Mouse (Mus musculus): Measurements from ENCODE around the gene Fkbp11. TPM values are rescaled to one million over a fixed set of nuclear protein-coding genes. Genes with fewer than 3 reads are reported as not detected.

The Fkbp11 gene
- 0.81 TPM for polyA plus RNA-seq (2017; shearing (Covaris generic))

DNA sequence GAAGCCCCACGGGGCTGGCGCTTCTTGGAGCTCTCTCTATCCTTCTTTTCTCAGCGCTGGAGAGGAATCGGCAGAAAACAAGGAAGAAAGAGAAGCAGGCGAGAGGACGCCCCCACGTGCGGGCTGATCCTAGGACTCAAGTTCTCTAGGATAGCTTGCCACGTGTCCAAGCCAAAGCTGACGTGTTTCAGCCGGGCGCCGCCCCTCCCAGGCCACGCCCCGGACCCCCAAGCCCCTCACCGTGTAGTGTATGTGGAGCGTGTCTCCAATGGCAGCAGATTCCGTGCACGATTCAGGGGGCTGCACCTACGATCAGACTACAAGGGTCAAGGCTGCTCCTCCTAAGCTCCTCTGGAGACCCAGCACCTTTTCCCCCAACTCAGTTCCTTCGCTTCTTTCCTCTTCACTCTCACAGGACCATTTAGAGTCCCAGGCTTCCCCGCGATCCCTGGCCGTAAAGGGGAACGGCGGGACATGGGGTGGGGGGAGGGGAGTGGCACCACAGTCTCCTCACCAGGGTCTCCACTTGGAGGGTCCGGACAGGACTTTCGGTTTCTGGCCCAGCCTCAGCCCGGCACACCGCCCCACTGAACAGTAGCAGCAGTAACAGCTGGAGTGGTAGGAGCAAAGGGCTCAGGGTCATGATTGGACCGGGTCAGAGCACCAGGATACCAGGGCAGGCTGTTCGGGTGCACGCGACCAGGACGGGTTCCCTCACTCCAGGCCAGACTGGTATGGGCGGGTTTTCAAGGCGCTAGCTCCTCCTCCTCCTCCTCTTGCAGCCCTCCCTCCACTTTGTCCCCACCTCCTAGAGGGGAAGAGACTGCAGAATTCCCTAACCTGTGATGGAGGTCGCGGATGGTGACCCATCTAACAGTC, at the start of gene Fkbp11:
Gene Fkbp11 (minus strand): TSS at position 756 of the 879 bp plus-strand sequence.

DNA sequence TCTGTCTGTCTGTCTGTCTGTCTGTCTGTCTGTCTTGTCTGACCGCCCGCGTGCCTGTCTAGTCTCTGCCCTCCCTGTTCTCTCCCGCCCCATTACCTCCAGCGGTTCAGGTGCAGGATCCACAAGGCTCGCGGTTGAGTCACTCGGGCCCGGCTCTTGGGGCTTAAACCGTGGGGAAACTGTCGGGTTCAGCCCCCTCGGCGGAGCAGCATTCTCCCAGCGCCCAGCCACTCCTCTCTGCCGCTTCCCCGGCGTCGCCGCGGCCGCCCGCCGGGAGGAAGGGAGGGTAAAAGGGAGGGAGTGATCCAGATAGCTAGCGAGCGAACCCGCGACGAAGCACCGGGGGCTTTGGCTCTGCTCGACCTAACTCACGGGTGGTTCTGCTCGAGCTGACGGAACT, 49.8 kb upstream of the Fkbp11 start, which contains the start of gene Wnt10b:
Gene Wnt10b (minus strand): TSS at position 389 of the 400 bp plus-strand sequence.

DNA sequence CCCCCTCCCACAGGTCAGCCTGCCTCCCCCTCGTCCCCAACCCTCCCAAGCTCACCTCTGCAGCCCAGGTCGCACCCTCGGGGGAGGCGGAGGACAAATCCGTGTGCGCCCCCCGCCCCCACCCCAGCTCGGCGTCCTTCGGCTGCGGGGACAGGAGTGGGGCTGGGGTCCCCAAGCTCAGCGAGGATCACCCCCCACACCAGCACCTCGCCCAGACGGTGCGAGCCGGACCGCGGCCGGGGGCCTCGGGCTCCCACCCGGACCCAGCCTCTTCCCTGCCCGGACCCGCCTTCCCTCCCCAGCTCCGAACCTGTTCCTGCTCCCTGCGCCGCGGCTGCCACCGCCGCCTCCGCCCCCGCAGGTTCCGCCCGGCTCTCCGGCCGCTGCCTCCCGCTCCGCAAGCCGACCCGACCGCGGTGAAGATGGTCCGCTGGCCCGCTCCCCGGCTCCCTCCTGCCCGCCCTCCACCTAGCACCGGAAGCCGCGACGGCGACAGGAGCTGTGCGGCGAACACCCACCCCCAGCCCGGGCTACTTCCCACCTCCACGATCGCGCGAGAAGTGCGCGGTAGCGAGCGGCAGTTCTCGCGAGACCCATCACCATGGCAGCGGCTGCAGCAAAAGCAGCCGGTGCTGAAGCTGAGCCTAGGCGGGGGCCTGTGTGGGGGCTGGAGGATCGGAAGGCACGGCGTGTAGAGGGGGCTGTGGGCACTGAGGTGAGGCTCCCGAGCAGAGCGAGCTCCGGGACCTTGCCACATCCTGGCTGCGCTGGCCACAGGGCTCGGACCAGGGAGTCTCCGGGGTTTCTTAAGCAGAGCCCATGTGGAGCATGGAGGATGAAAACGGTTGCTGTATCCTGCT, 34.9 kb upstream of the Fkbp11 start, which contains the start of gene Arf3:
Gene Arf3 (minus strand): TSS at position 545 of the 860 bp plus-strand sequence.

DNA sequence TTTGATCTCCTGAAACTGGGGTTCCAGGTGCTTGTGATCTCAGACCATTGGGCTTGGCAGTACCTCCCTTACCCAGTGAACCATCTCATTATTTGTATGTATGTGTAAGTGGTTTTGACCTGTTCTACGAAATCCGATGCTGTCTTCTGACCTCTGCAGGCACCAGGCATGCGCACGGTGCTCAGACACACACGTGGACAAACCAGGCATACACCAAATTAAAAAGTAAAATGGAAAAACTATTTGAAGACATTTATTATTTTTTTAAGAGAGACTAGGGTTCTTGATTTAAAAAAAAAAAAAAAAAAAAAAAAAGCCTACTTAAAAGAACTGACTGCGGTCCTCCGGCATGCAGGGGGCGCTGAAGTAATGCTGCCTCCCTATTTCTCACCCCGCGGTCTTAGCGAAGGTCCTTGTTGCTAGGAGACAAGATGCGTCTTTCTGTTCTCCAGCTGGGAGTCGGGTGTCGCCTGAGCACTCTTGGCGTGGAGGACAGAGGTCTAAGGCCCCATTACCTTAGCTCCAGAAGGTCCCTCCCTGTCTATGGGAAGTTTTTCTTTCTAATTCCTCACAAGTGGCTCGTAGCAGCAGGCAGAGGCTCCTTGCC, 20.1 kb downstream of the Fkbp11 start, which contains the start of gene Ccdc65:
Gene Ccdc65 (plus strand): TSS at position 442 of the 607 bp plus-strand sequence.

DNA sequence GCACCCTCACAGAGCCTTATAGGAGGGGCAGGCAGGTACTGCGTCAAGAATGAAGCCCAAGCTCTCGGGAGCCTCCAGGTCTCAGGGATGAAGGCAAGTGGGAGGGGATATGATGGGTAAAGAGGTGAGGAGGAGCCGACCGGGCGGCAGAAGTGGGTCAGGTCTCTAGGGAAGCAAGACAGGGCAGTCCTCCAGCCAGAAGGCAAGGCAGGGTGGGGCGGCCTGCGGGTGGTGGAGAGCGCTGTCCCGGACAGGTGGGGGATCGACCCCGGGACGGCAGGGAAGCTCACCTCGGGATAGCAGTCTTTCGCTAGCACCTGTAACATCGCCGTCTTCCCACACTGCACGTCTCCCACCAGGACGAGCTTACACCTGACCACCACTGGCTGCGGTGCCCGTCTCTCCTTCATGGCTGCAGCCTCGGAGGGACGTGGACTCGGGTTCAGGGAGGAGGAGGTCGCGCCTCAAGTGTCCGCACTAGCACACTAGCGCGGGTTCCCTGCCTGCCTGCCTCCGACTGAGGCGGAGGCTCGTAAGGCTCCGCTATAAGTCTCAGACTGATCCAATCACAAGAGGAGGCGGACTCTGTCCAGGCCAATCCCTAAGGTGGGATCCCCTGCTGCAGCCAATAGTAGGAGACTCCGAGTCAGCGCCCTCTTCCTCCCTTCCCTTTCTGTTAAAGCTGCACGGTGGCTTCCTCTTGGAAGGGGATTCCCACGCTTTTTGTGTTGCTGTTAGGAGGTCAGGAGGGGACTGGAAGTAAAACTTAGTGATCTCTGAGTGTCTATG, 50.9 kb downstream of the Fkbp11 start, which contains the start of gene Rnd1:
Gene Rnd1 (minus strand): TSS at position 522 of the 789 bp plus-strand sequence.

Other genes starting within 250 kb of the Fkbp11 start
- gene Lalba, start 245.5 kb downstream of the Fkbp11 start, polyA plus RNA-seq (2017; shearing (Covaris generic)): not detected
- 0.25 TPM for gene Olfr279, start 235.8 kb downstream of the Fkbp11 start, polyA plus RNA-seq (2017; shearing (Covaris generic))
- 105 TPM for gene Kansl2, start 193.9 kb downstream of the Fkbp11 start, polyA plus RNA-seq (2017; shearing (Covaris generic))
- gene Ccnt1, start 157.3 kb downstream of the Fkbp11 start, polyA plus RNA-seq (2017; shearing (Covaris generic)): 165 TPM
- gene 4930415O20Rik, start 157.2 kb downstream of the Fkbp11 start, polyA plus RNA-seq (2017; shearing (Covaris generic)): not detected
- gene Adcy6, start 118.1 kb downstream of the Fkbp11 start, polyA plus RNA-seq (2017; shearing (Covaris generic)): 5.3 TPM
- 0.97 TPM for gene Cacnb3, start 97.4 kb downstream of the Fkbp11 start, polyA plus RNA-seq (2017; shearing (Covaris generic))
- 34.3 TPM for gene Ddx23, start 65.3 kb downstream of the Fkbp11 start, polyA plus RNA-seq (2017; shearing (Covaris generic))
- gene Rnd1, start 50.7 kb downstream of the Fkbp11 start, polyA plus RNA-seq (2017; shearing (Covaris generic)): 2.2 TPM
- gene Ccdc65, start 20.0 kb downstream of the Fkbp11 start, polyA plus RNA-seq (2017; shearing (Covaris generic)): not detected
- gene Arf3, start 35.0 kb upstream of the Fkbp11 start, polyA plus RNA-seq (2017; shearing (Covaris generic)): 120 TPM
- not detected for gene Wnt10b, start 50.0 kb upstream of the Fkbp11 start, polyA plus RNA-seq (2017; shearing (Covaris generic))
- not detected for gene Wnt1, start 61.7 kb upstream of the Fkbp11 start, polyA plus RNA-seq (2017; shearing (Covaris generic))
- gene Ddn, start 81.3 kb upstream of the Fkbp11 start, polyA plus RNA-seq (2017; shearing (Covaris generic)): not detected
- gene Prkag1, start 103.3 kb upstream of the Fkbp11 start, polyA plus RNA-seq (2017; shearing (Covaris generic)): 121 TPM
- 32.4 TPM for gene Kmt2d, start 143.0 kb upstream of the Fkbp11 start, polyA plus RNA-seq (2017; shearing (Covaris generic))
- gene Rhebl1, start 166.3 kb upstream of the Fkbp11 start, polyA plus RNA-seq (2017; shearing (Covaris generic)): 39.4 TPM
- gene Dhh, start 170.3 kb upstream of the Fkbp11 start, polyA plus RNA-seq (2017; shearing (Covaris generic)): not detected
- gene Lmbr1l, start 190.0 kb upstream of the Fkbp11 start, polyA plus RNA-seq (2017; shearing (Covaris generic)): 152 TPM
- 277 TPM for gene Tuba1b, start 206.4 kb upstream of the Fkbp11 start, polyA plus RNA-seq (2017; shearing (Covaris generic))
- gene Gm49450, start 225.4 kb upstream of the Fkbp11 start, polyA plus RNA-seq (2017; shearing (Covaris generic)): not detected
- 197 TPM for gene Tuba1a, start 225.5 kb upstream of the Fkbp11 start, polyA plus RNA-seq (2017; shearing (Covaris generic))

Measured in naive thymus-derived CD4-positive, alpha-beta T cell, adult 5 months (primary cell).